Mouse (Mus musculus): ENCODE data around the gene Caml.

GRCm38 (mm10) chr13:55600657-55601056 is 22.1 kb upstream of the Caml start:
- TF ChIP-seq POLR2A (IDR thresholded peaks at IDR 0.05; ENCODE audit: borderline replicate concordance, low read depth, low read length) (no peak), CTCF (IDR thresholded peaks at IDR 0.05; ENCODE audit: low read depth, low read length) (no peak)

Measured in bone marrow macrophage, adult 2 months (primary cell).